Mouse (Mus musculus) CH12F3 (cell line): ENCODE measurements around the gene Myo1b.
"Not testable (repeated sequence)": the region's sequence is repeated elsewhere in the genome, so short reads cannot be mapped to it uniquely, and the experiment has no call there.

ENCODE experiments used
- in situ Hi-C: fragments of 300-500 bp; cut with MboI; formaldehyde crosslinking; loops from 2 replicates; pipeline ENCODE4 v1.14.3; 2020; ENCODE audit warnings: low sequenced_read_pairs

Gene Myo1b

DNA sequence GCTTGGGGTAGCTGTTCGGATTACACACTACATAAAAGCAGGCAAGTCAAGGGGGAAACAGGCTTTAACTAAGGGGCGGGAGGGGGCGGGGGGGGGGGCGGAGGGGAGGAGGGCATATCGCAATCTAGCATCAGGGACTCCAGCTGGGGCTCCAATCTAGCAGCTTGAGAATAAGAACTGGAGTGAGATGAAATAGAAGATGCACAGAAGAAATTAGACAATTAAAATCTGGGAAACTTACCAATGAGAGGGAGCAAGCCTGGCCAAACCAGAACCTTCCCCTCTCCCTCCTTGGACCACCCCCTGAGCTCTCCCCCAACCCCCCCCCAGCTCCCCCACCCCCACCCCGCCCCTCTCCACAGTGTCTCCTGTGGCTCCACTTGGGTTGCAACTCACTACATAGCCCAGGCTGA, 18.7 kb downstream of the Myo1b start:
- in situ Hi-C loops, result no loop called here

DNA sequence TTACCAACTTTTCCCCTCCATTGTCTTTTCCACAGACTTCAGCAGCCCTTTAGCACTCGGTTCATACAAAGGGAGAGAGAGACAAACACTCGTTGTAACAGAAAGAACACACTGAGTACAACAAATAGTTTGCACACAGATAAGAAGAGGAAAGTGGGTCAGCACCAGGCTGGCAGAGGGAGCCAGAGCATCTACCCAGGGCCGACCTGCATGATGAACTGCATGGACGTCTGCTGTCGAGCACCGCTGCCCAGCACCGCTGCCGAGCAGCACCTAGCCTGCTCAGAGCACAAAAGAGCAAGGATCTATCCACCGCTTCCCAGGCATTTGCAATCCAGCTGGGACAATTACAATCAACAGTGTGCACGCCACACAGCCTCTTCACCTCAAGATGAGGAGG, 19.9 kb downstream of the Myo1b start:
- in situ Hi-C loops, result no loop called here

- in situ Hi-C loops, result no loop called here
Observed at GRCm38 (mm10) chr1:51894721-51895120, 21.1 kb downstream of the Myo1b start.

GRCm38 (mm10) chr1:51893521-51894355, 22.1 kb downstream of the Myo1b start:
- in situ Hi-C loops, result no loop called here

- in situ Hi-C loops, result no loop called here
Observed at GRCm38 (mm10) chr1:51892005-51892404, 23.9 kb downstream of the Myo1b start.

- in situ Hi-C loops, result no loop called here
Observed at GRCm38 (mm10) chr1:51888046-51888813, 27.6 kb downstream of the Myo1b start.

DNA sequence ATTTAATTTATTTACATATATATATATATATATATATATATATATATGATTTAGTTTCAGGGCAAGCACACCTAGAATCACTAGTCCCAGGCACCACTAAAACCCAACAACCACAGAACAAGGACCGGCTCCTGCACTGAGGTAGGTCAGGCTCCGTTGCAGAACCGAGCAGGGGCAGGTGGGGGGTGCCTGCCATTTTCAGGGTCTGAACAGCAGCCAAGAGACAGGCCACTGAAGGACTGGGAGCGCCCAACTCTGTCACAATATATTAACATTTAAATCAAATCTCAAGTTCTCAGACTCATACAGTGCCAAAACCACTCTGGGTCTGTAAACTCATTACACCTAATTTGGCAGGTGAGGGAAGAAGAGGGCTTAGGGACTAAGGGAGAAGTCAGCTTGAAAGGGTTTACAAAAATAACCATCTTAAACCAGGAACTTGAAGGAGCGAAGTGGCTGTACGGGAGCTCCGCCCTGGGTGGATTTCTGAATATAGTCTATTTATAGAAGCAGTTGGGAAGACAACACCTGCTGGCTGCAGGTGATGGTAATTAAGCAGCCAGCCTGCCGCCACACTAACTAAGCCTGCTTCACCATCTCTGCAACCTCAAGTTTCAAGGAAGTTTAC, 30.4 kb downstream of the Myo1b start:
- in situ Hi-C loops, result no loop called here

DNA sequence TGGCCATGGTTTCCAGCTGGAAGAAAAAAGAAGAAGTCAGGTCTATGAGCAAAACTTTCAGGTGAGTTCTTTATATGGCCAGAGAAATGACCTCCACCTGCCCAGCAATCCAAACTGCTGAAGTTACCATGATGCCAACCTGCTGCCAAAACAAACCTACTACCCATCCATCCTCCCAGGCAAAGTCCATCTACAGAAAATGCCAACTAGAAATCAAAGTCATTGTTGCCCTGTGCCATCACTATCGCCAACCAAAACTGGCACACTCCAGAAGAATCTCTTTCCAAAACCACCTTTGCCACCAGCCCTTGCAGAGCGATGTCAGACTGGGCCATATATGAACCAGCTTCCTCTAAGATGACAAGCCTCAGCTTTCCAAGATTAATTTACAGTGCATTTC, 32.7 kb downstream of the Myo1b start:
- in situ Hi-C loops, result no loop called here

- in situ Hi-C loops, result no loop called here
Observed at GRCm38 (mm10) chr1:51882752-51883151, 33.1 kb downstream of the Myo1b start.

- in situ Hi-C loops, result no loop called here
Observed at GRCm38 (mm10) chr1:51879927-51880814, 35.7 kb downstream of the Myo1b start.

- in situ Hi-C loops, result no loop called here
Observed at GRCm38 (mm10) chr1:51879333-51879770, 36.5 kb downstream of the Myo1b start.

GRCm38 (mm10) chr1:51875462-51876225, 40.2 kb downstream of the Myo1b start:
- in situ Hi-C loops, result no loop called here

DNA sequence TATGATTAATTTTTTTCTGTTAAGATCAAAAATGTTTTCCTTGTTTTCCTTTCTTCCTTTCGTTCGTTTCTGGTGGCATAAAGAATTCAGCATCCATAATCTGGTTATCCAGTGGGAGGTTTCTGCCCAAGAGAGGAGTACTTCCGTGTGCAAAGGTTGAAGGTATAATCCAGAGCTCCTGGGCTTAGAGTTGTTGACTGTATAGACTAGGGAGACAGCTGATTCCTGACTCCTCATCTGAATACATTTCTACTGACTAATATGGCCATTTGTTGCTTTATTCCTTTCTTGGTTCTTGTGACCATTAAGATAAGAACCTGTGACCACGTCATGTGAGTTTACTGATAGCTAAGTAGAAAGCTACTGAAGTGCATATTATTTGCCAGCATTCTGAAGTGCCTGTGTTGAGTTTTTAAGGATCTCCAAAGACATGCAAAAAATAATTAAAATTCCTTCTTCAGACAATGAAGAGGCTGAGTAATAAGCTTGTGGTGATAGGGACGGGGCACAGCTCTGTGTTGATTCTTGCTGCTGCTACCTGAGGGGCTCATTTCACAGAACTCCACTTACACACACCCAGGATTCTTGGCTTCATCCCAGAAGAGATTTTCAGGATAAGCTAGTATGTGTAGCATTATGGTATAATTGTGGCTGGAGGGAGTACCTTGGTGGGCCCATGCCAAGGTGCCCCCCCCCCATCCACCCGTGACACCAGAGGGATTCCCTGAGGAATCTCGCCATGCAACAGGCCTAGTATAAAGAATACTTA, 43.2 kb downstream of the Myo1b start:
- in situ Hi-C loops, result no loop called here

DNA sequence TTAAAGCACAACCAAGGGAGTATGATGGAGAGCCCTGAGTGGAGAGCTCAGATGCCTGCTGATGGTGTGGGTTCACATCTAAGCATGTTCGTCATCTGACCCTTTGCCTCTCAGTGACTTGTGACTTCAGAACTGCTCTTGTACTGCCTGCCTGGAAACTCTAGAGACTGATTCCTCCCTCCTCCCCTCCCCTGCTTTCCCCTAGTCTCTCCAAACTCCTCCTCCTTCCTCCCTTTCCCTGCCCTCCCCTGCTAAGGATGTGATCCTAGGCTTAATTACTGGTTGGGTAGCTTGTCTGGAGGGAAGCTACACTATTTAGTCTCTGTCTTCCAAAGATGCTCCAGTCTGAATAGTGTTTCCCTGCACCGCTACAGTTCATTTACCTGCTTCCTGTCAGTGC, 44.6 kb downstream of the Myo1b start:
- in situ Hi-C loops, result not testable (repeated sequence)

GRCm38 (mm10) chr1:51862828-51863421, 52.9 kb downstream of the Myo1b start:
- in situ Hi-C loops, result no loop called here

- in situ Hi-C loops, result no loop called here
Observed at GRCm38 (mm10) chr1:51860837-51861236, 55.0 kb downstream of the Myo1b start.

GRCm38 (mm10) chr1:51856946-51857345, 58.9 kb downstream of the Myo1b start:
- in situ Hi-C loops, result no loop called here

- in situ Hi-C loops, result no loop called here
Observed at GRCm38 (mm10) chr1:51856245-51856915, 59.5 kb downstream of the Myo1b start.
